Mouse (Mus musculus) kidney, adult 11 months (tissue): ENCODE results near the gene Usp21.

Experiments
- DNase-seq: peaks from one replicate; pipeline ENCODE4 v3.0.0; 2022

The Usp21 gene

DNA sequence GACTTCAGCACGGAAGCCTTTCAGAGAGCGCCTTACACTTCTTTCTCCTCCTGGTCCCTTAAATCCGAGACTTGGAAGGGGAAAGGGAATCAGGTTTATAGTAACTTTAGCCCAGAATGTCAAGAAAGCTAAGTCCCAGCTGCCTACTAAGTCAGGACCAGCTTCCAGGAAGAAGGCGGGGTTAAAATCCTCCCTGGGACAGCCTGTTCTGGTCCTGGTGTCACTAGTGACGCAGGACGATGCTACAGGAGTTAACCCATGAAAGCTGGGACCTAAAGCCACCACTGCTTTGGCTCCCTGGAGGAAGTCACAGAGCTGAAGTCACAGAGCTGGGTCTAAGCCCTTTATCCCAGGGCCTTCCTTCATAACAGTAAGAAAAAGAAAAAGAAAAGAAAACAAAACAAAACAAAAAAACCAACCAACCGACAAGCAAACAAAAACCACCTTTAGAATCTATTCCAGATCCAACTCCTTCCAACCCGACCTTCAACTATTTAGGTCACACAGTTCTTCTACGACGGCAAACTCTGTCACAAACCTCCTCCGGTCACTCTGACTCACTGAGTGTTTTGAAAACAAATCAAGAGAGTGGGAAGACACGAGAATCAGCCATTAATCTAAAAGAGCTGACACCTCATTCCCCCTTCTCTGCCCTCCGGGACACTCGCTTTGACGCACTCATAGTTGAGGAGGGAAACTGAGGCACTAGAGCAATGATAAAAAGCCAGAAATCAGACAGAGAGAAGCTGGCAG is 47.6 kb downstream of the Usp21 start:
- DNase-seq, result peak; percentile 58

DNA sequence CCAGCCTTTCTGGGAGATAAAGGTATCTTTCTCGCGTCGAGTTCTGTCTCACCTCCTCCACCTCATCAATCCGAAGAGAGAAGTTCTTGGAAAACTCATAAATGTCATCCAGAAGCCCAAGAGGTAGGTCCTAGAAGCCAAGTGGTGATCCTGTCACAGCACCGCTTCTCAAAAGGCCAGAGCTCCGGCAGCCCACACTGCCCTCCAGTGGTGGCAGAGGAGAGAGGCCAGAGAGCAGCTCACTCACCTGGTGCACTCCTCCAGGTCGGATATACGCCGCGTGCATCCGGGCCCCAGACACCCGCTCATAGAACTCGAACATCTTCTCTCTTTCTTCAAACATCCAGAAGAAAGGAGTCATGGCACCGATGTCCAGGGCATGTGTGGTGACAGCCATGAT is 49.3 kb downstream of the Usp21 start:
- DNase-seq, result peak; percentile 53

DNA sequence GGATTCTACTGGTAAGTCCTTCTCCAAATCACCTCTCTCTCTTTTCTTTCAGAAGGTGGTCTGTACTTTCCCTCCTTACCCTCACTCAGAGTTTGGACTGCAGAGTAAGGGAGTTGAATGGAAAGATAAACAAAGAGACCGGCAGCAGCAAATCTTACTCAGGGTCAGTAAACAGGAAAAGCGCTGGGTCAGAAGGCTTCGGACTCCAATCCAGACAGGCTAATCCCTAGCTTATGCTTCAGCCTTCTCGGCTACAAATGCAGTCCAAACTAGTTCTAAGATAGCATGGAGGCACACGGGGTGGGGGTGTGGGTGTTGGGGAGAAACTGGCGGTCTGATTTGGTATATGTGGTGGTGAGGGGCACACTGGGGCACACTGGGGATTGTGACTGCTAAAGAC is 50.4 kb downstream of the Usp21 start:
- no peak for DNase-seq

DNA sequence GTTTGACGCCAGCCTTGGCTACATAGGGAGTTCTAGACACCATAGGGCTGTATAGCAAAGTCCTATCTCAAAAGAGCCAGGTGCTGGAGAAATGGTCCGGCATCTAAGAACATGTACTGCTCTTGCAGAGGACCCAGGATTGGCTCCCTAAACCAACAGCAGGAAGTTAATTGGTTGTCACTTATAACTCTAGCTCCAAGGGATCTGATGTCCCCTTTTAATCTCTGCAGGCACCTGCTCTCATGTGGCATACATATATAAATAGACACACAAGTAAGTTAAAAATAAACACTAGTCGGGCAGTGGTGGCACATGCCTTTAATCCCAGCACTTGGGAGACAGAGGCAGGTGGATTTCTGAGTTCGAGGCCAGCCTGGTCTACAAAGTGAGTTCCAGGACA is 52.0 kb downstream of the Usp21 start:
- no peak for DNase-seq

DNA sequence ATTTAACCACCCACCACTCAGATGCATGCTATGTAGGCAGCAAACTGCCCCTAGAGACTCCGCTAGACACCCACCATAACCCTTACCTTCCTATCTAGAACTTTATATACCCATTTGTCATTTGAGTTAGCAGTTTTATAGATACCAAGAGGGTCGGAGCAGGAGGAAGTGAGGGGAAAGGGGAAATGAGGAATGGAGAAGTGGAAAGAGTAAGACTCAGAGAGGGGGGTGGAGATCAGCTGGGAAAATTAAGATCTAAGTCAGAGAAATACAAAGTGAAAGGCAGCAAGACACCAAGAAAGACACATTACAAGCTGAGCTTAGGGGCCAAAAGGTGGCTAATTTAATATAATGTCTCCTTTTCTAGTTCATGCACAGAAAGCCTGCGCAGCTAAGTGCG is 53.3 kb downstream of the Usp21 start:
- DNase-seq, result no peak

DNA sequence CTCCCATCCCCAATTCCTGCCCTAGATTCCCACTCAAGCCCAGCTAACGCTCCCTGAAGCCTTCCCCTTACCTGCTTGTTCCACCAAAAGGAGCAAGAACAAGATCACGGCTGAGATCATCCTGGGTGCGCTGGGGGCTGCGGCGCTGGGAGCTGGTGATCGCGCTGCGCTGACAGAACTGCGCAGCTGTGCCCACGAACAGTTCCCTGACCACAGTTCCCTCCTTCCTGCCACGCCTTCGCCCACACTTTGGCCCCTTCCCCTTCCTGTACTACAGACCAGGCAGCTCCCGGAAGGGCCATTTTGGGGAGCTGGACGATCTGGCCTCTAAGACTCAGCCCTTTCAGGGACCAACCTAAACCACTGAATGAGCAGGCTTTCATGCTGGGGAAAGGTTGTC is 53.7 kb downstream of the Usp21 start, which contains the start of gene Fcer1g:
Gene Fcer1g (minus strand): TSS at position 240 of the 400 bp plus-strand sequence.
- no peak for DNase-seq

DNA sequence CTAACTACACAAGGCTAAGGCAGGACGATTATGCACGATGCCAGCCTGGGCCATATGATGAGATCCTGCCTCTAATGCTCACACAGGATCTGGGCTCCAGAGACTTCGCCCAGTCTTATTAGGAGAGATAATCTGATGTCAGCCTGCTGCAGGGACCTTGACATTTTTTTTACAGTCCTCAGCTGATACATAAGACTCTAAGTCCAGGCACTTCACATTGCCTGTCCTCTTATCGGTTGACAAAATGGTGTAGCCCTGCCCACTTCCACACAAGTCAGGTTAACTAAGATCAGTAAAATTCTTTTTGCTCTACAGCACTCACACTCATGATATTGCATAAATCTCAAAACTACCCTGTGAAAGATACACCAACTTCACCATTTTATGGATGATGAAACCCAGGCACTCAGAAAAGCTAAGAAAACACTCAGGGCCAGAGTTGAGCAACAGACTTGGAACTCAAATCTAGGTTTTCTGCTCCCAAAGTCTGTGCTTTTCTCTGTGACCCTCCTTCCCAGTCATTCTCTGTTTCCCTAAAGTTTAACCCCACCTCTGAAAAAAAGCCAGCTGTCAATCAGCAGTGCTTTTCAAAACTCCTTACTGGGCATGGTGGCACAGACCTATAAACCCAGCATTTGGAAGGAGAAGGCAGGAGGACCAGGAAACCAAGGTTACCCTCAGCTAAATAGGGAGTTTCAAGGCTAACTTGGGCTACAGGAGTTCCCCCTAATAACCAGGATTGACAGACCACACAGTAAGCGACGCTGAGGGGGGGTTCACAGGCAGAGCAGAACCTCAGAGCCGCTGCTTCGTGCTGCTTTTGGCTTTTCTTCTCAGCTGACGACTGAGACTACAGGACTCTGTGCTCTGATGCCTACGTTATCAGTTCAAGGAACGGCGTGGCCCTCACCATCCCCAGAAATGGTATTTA is 54.7 kb downstream of the Usp21 start:
- DNase-seq, result no peak

DNA sequence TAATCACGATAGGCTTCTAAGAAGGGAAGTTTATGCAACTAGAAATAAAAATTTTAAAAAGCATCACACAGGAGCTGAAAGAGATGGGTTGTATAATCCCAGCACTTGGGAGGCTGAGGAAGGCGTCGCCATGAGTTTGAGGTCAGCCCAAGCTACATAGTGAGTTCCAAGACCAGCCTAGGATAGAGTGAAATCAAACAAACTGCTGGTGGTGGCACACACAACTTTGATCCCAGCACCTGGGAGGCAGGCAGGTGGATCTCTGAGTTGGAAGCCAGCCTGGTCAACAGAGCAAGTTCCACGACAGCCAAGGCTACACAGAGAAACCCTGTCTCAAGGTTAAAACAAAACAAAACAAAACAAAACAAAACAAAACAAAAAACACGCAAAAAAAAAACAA is 55.4 kb downstream of the Usp21 start:
- DNase-seq, result no peak
